Mouse (Mus musculus): ENCODE results near the gene Dthd1. TPM values are rescaled to one million over a fixed set of nuclear protein-coding genes. Genes with fewer than 3 reads are reported as not detected.
A peak's percentile ranks its signal among the peaks of the same experiment; 100 is the strongest.

Gene Dthd1
- polyA plus RNA-seq, 1 experiment from 2014 or later = not detected

DNA sequence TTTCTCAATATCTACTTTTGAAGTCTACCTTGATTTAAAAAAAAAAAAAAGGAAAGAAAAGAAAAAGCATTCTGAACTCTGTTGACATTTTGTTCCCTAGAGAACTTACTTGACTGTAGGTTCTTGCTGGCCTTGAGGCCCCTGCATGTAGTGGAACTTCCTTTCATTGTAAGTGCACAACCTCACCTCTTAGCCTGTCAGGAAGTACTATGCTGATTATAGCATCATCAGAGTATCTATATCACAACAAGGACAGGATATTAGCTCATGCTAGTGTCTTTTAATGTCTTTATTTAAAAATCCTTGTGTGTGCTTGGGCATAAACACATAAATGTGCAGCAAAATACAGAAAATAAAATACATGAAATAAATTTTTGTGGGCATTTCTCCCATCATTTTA lies 53.4 kb downstream of the Dthd1 start:
- ATAC-seq = no peak
- POLR2A ChIA-PET = no interaction called here
- H3K27me3 ChIP-seq = peaks cover 12% of the 10 kb centered on the region
- CTCF ChIA-PET = interaction anchor here (1.3 kb wide), 1 partner anchor 9 kb away, joined by 3 read pairs; no protein-coding TSS in a partner anchor
- in situ Hi-C loops (cut with MboI; ENCODE audit: low pct_unique_long_range_greater_than_20kb) = no loop called here
- TF ChIP-seq CTCF (IDR thresholded peaks at IDR 0.05) = no peak
- DNase-seq (ENCODE audit: low read depth, low spot score) = no peak

DNA sequence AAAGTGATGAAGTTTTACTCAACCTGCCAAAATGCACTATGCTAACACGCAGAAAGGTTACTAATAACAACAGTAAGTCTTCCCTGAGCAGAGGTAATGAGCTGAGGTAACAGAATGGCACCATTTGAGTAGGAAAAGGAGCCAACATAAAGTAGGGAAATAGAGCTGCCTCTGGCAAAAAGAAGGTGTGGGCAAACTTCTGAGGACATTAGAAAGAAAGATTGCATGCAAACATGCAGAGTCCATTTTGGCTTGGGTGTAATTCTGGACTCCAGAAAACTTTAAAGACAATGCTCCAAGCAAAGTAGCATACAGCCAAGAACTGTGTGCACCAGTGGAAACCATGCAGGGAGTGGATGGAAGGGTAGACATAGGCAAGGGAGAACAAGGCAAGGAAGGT lies 65.9 kb downstream of the Dthd1 start:
- ATAC-seq (no peak), DNase-seq (ENCODE audit: low read depth, low spot score) (no peak)
- H3K27me3 ChIP-seq = peaks cover 32% of the 10 kb centered on the region
- CTCF ChIA-PET = no interaction called here
- in situ Hi-C loops (cut with MboI; ENCODE audit: low pct_unique_long_range_greater_than_20kb) = no loop called here
- TF ChIP-seq CTCF (IDR thresholded peaks at IDR 0.05) = no peak
- POLR2A ChIA-PET = no interaction called here

DNA sequence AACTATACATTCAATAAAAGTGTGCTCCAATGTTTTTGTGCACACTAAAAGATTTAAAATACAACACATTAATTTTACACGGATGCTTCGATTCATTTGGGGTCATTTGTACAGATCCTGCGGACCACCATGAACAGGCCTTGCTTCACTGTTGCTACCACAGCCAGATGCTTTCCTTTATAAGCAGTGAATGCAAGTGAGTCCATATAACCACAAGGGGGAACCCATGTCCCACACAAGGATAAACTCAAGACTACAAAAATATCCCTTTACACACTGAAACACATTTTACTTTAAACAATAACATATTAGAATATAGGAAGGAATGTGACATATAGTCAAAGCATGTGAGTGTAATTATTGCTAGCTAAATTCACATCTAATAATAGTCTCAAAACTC lies 81.7 kb downstream of the Dthd1 start:
- POLR2A ChIA-PET = no interaction called here
- CTCF ChIA-PET = no interaction called here
- no peak for DNase-seq (ENCODE audit: low read depth, low spot score)
- TF ChIP-seq CTCF (IDR thresholded peaks at IDR 0.05) = peak; percentile 64
- H3K27me3 ChIP-seq = peaks cover 51% of the 10 kb centered on the region
- ATAC-seq = peak; percentile 51
- in situ Hi-C loops (cut with MboI; ENCODE audit: low pct_unique_long_range_greater_than_20kb) = no loop called here

GRCm38 (mm10) chr5:62906954-62907353 lies 93.3 kb downstream of the Dthd1 start:
- H3K27me3 ChIP-seq = peaks cover 52% of the 10 kb centered on the region
- POLR2A ChIA-PET = no interaction called here
- DNase-seq (ENCODE audit: low read depth, low spot score) (no peak), ATAC-seq (no peak)
- in situ Hi-C loops (cut with MboI; ENCODE audit: low pct_unique_long_range_greater_than_20kb) = no loop called here
- CTCF ChIA-PET = no interaction called here
- no peak for TF ChIP-seq CTCF (IDR thresholded peaks at IDR 0.05)

- DNase-seq (ENCODE audit: low read depth, low spot score) (no peak), ATAC-seq (no peak)
- ChIA-PET POLR2A (no interaction called here), CTCF (interaction anchor here (0.9 kb wide), 1 partner anchor 12 kb away, joined by 3 read pairs; no protein-coding TSS in a partner anchor)
- no peak for TF ChIP-seq CTCF (IDR thresholded peaks at IDR 0.05)
- in situ Hi-C loops (cut with MboI; ENCODE audit: low pct_unique_long_range_greater_than_20kb) = no loop called here
- peaks cover 54% of the 10 kb centered on the region for H3K27me3 ChIP-seq
Observed at GRCm38 (mm10) chr5:62909074-62909473, 95.5 kb downstream of the Dthd1 start.

- DNase-seq (ENCODE audit: low read depth, low spot score) = no peak
- H3K27me3 ChIP-seq = peaks cover 33% of the 10 kb centered on the region
- POLR2A ChIA-PET = no interaction called here
- no peak for TF ChIP-seq CTCF (IDR thresholded peaks at IDR 0.05)
- in situ Hi-C loops (cut with MboI; ENCODE audit: low pct_unique_long_range_greater_than_20kb) = loop anchor here (25.0 kb wide), 2 partner anchors 963 to 1138 kb away; no protein-coding TSS in a partner anchor
- no peak for ATAC-seq
- CTCF ChIA-PET = no interaction called here
Observed at GRCm38 (mm10) chr5:62924616-62925015, 111.0 kb downstream of the Dthd1 start.

Other genes with a start within 250 kb of the Dthd1 start
- gene Arap2, start 47.7 kb upstream of the Dthd1 start, polyA plus RNA-seq (2021) = 15.6 TPM